ENCODE assay signal across 21 mouse cellular contexts in the genomic region with DNA sequence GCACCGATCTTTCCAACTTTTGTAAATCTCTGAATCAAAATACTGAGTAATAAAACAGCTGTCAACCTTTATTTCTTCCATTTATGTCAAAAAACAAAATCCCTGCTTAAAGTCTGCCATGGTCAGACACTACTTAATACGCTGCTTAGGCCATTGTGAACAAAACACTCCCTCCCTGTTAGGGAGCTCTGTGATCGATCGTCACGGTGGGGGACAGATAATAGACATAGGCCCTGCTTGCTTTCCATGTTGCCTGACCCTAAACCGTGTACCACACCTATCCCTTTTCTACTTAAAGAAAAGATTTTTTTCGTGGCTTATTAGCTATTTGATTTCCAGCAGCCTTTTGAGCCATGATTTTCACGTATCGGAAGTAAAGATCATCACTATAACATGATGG.
DNase-seq lines count a peak whose midpoint lies in the region; ATAC-seq lines count a peak whose summit lies in the region.
"Had no signal": no experiment of that assay in that cellular context is flagged by ENCODE, and none has a peak within 500 bp of the region (broad histone marks: within the 10 kb centered on the region; RNA-seq: fewer than 3 reads in every experiment).

No protein-coding gene starts in this region.

- H3K4me2 ChIP-seq in forebrain, embryonic 11.5 days (ENCODE audit: low read depth, low read length, severe bottlenecking), result no peak overlapping the region
- no peak overlapping the region for H3K4me2 ChIP-seq in forebrain, embryonic 13.5 days
- no peak overlapping the region for H3K4me2 ChIP-seq in midbrain, embryonic 11.5 days
- no peak overlapping the region for H3K4me2 ChIP-seq in midbrain, embryonic 15.5 days
- H3K4me2 ChIP-seq: embryonic facial prominence, embryonic 13.5 days; embryonic facial prominence, embryonic 15.5 days; forebrain, embryonic 12.5 days had no signal

- no peak overlapping the region for H3K4me3 ChIP-seq in forebrain, embryonic 11.5 days (ENCODE audit: low read depth, low read length)
- H3K4me3 ChIP-seq in forebrain, embryonic 13.5 days, result no peak overlapping the region
- no peak overlapping the region for H3K4me3 ChIP-seq in midbrain, embryonic 11.5 days (ENCODE audit: low read depth, low read length)
- no peak overlapping the region for H3K4me3 ChIP-seq in midbrain, embryonic 15.5 days
- H3K4me3 ChIP-seq: embryonic facial prominence, embryonic 13.5 days; embryonic facial prominence, embryonic 15.5 days; erythroblast, embryonic 14.5 days; forebrain, embryonic 12.5 days had no signal

- no peaks in the 10 kb centered on the region for H3K27me3 ChIP-seq in forebrain, embryonic 11.5 days (ENCODE audit: control insufficient read depth, insufficient read depth, low read length)
- no peaks in the 10 kb centered on the region for H3K27me3 ChIP-seq in forebrain, embryonic 13.5 days
- H3K27me3 ChIP-seq in midbrain, embryonic 11.5 days (ENCODE audit: control insufficient read depth, insufficient read depth, low read length), result no peaks in the 10 kb centered on the region
- H3K27me3 ChIP-seq in midbrain, embryonic 15.5 days (replicated peaks), result 0 out of 2 replicates have a peak, but pooled peaks cover 2% of the 10 kb centered on the region
- H3K27me3 ChIP-seq: embryonic facial prominence, embryonic 15.5 days; forebrain, embryonic 12.5 days had no signal

- no peaks in the 10 kb centered on the region; the same call in 1 of the 2 replicates for H3K9me3 ChIP-seq in forebrain, embryonic 11.5 days (ENCODE audit: control insufficient read depth, low read length)
- peaks cover 1% of the 10 kb centered on the region; the same call in 1 of the 2 replicates for H3K9me3 ChIP-seq in forebrain, embryonic 13.5 days (replicated peaks)
- no peaks in the 10 kb centered on the region for H3K9me3 ChIP-seq in midbrain, embryonic 11.5 days (ENCODE audit: control insufficient read depth, low read length)
- H3K9me3 ChIP-seq in midbrain, embryonic 15.5 days, result no peaks in the 10 kb centered on the region
- H3K9me3 ChIP-seq: embryonic facial prominence, embryonic 13.5 days; embryonic facial prominence, embryonic 15.5 days; forebrain, embryonic 12.5 days had no signal

- H3K9ac ChIP-seq in forebrain, embryonic 11.5 days (ENCODE audit: low read length), result no peak overlapping the region
- H3K9ac ChIP-seq in forebrain, embryonic 13.5 days, result no peak overlapping the region
- H3K9ac ChIP-seq in midbrain, embryonic 11.5 days (ENCODE audit: low read length), result no peak overlapping the region
- H3K9ac ChIP-seq in midbrain, embryonic 15.5 days, result no peak overlapping the region
- H3K9ac ChIP-seq: embryonic facial prominence, embryonic 13.5 days; embryonic facial prominence, embryonic 15.5 days; forebrain, embryonic 12.5 days had no signal

- DNase-seq in forebrain, embryonic 11.5 days (ENCODE audit: low spot score), result peak; percentile 10
- DNase-seq in heart, adult 11 months, result peak; percentile 48
- no peak for DNase-seq in heart, postnatal 36 days
- DNase-seq in midbrain, embryonic 11.5 days (ENCODE audit: low spot score, missing footprints), result no peak
- DNase-seq in retina, embryonic 14.5 days (ENCODE audit: low spot score), result peak; percentile 11
- DNase-seq in retina, postnatal 1 day, result no peak
- DNase-seq: adrenal gland, adult 2 months; adrenal gland, postnatal 14 days; cerebellum, adult 11 months; cerebellum, adult 18-20 months; cerebellum, adult 8-10 months; cerebellum, adult 9-11 months; cerebellum, postnatal 14 days; cerebellum, postnatal 36 days; embryo, embryonic 11 days had no signal

- H3K4me1 ChIP-seq in forebrain, embryonic 11.5 days (replicated peaks; ENCODE audit: control insufficient read depth, insufficient read depth, low read length), result no peaks in the 10 kb centered on the region
- peaks cover 10% of the 10 kb centered on the region for H3K4me1 ChIP-seq in forebrain, embryonic 13.5 days
- H3K4me1 ChIP-seq in midbrain, embryonic 11.5 days (ENCODE audit: control insufficient read depth, insufficient read depth, low read length), result no peaks in the 10 kb centered on the region; the same call in 1 of the 2 replicates
- peaks cover 11% of the 10 kb centered on the region; the same call in 1 of the 2 replicates for H3K4me1 ChIP-seq in midbrain, embryonic 15.5 days

- 69% methylated on average over 9 of the region's 9 CpGs for WGBS in forebrain, embryonic 11.5 days
- WGBS in forebrain, embryonic 13.5 days, result 56% methylated on average over 9 of the region's 9 CpGs
- WGBS in midbrain, embryonic 11.5 days, result 37% methylated on average over 9 of the region's 9 CpGs
- WGBS in midbrain, embryonic 15.5 days, result 31% methylated on average over 9 of the region's 9 CpGs

- no peaks in the 10 kb centered on the region for H3K36me3 ChIP-seq in forebrain, embryonic 11.5 days (ENCODE audit: control insufficient read depth, insufficient read depth, low read length)
- H3K36me3 ChIP-seq in forebrain, embryonic 13.5 days (ENCODE audit: poor library complexity, severe bottlenecking), result no peaks in the 10 kb centered on the region
- no peaks in the 10 kb centered on the region for H3K36me3 ChIP-seq in midbrain, embryonic 11.5 days (ENCODE audit: control insufficient read depth, insufficient read depth, low read length)
- H3K36me3 ChIP-seq in midbrain, embryonic 15.5 days (replicated peaks), result no peaks in the 10 kb centered on the region
- H3K36me3 ChIP-seq: embryonic facial prominence, embryonic 13.5 days; embryonic facial prominence, embryonic 15.5 days; forebrain, embryonic 12.5 days had no signal

- H3K27ac ChIP-seq in forebrain, embryonic 11.5 days (ENCODE audit: low read depth, low read length), result no peak overlapping the region
- H3K27ac ChIP-seq in forebrain, embryonic 13.5 days, result no peak overlapping the region; the same call in 1 of the 2 replicates
- H3K27ac ChIP-seq in midbrain, embryonic 11.5 days (ENCODE audit: low read depth, low read length), result no peak overlapping the region
- no peak overlapping the region for H3K27ac ChIP-seq in midbrain, embryonic 15.5 days
- H3K27ac ChIP-seq: embryonic facial prominence, embryonic 13.5 days; embryonic facial prominence, embryonic 15.5 days; forebrain, embryonic 12.5 days had no signal

- intact Hi-C loops in heart, postnatal 36 days (cut with DNase I), result loop anchor here (10.0 kb wide), 1 partner anchor 638 kb away; no protein-coding TSS in a partner anchor

- ATAC-seq in forebrain, embryonic 11.5 days (replicated peaks; ENCODE audit: low FRiP score), result no peak
- ATAC-seq in forebrain, embryonic 13.5 days, result no peak
- peak; percentile 74 for ATAC-seq in midbrain, embryonic 11.5 days (ENCODE audit: low FRiP score)
- no peak for ATAC-seq in midbrain, embryonic 15.5 days (replicated peaks)

Comparison
In these comparisons a context has a peak if more than half of its experiments do, and no peak if none do; other contexts are left out.
1. DNase-seq: peak in forebrain, embryonic 11.5 days (single experiment), heart, adult 11 months (single experiment) and retina, embryonic 14.5 days (single experiment); none in heart, postnatal 36 days (0 of 2), midbrain, embryonic 11.5 days (single experiment) and retina, postnatal 1 day (single experiment).